Mouse (Mus musculus): ENCODE measurements around the gene Foxa1.

GRCm38 (mm10) chr12:57500246-57500645 lies 46.5 kb downstream of the Foxa1 start:
- TF ChIP-seq CTCF (IDR thresholded peaks at IDR 0.05; ENCODE audit: extremely low read depth, insufficient read depth, low read length) (no peak), POLR2A (IDR thresholded peaks at IDR 0.05; ENCODE audit: extremely low read depth, insufficient read depth, low read length) (no peak)

Measured in cortical plate, adult 2 months (tissue).